Mouse (Mus musculus): Measurements from ENCODE around the gene Cyp24a1.
"Not testable (repeated sequence)": the region's sequence is repeated elsewhere in the genome, so short reads cannot be mapped to it uniquely, and the experiment has no call there.

Cyp24a1 gene

DNA sequence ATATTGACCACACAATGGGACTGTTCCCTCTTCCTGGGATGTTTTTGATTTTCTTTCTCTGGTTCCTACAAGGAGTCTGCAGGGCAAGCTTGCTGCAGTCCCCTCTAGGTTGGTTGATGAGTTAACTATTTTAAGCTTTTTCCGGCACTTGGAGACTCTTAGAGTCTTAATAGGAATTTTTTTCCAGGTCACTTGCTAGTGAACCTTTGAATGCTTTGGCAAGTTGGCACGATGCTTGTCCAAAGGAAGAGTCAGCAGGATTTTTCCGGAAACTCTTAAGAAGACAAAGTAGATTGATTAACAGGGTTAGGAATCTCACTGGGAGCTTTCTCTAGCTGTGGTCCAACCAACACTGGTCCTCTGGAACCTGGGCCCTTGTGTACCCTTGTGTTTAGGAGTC lies 21.8 kb downstream of the Cyp24a1 start:
- DNase-seq (ENCODE audit: low read depth, low spot score), result no peak
- H3K27me3 ChIP-seq (ENCODE audit: control insufficient read depth, insufficient read depth, low read length, poor library complexity, severe bottlenecking), result no peaks in the 10 kb centered on the region; the same call in 1 of the 2 replicates
- no peaks in the 10 kb centered on the region for H3K36me3 ChIP-seq (ENCODE audit: control insufficient read depth, insufficient read depth, low read length, poor library complexity, severe bottlenecking)

- Histone ChIP-seq H3K27me3 (ENCODE audit: control insufficient read depth, insufficient read depth, low read length, poor library complexity, severe bottlenecking) (no peaks in the 10 kb centered on the region; the same call in 1 of the 2 replicates), H3K36me3 (ENCODE audit: control insufficient read depth, insufficient read depth, low read length, poor library complexity, severe bottlenecking) (no peaks in the 10 kb centered on the region)
- DNase-seq (ENCODE audit: low read depth, low spot score), result no peak
Measured at GRCm38 (mm10) chr2:170474125-170474524, 22.8 kb downstream of the Cyp24a1 start.

DNA sequence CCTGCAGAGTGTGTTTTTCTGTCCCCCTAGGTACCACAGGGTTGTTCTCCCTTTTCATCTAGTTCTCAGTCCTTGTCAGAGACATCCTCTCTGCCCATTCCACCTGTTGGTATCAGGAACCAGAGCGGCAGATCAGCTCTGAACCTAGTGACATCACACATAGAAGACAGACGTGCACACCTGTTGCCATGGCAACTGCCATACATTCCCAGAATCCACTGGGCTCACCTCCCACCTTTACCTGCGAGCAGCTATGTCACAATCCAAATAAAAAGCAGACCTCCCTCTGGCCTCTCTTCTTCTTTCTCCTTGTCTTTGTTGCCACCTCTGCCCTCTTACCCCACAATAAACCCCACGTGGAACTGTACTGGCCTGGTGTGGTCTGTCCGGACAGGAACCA lies 26.4 kb downstream of the Cyp24a1 start:
- DNase-seq (ENCODE audit: low read depth, low spot score), result no peak
- no peaks in the 10 kb centered on the region; the same call in none of the 2 replicates for H3K27me3 ChIP-seq (ENCODE audit: control insufficient read depth, insufficient read depth, low read length, poor library complexity, severe bottlenecking)
- no peaks in the 10 kb centered on the region for H3K36me3 ChIP-seq (ENCODE audit: control insufficient read depth, insufficient read depth, low read length, poor library complexity, severe bottlenecking)

GRCm38 (mm10) chr2:170469616-170470308 lies 27.2 kb downstream of the Cyp24a1 start:
- no peaks in the 10 kb centered on the region for H3K36me3 ChIP-seq (ENCODE audit: control insufficient read depth, insufficient read depth, low read length, poor library complexity, severe bottlenecking)
- no peaks in the 10 kb centered on the region; the same call in none of the 2 replicates for H3K27me3 ChIP-seq (ENCODE audit: control insufficient read depth, insufficient read depth, low read length, poor library complexity, severe bottlenecking)
- DNase-seq (ENCODE audit: low read depth, low spot score), result no peak

GRCm38 (mm10) chr2:170468009-170468408 lies 28.9 kb downstream of the Cyp24a1 start:
- DNase-seq (ENCODE audit: low read depth, low spot score), result peak; percentile 19
- Histone ChIP-seq H3K27me3 (ENCODE audit: control insufficient read depth, insufficient read depth, low read length, poor library complexity, severe bottlenecking) (no peaks in the 10 kb centered on the region; the same call in 1 of the 2 replicates), H3K36me3 (ENCODE audit: control insufficient read depth, insufficient read depth, low read length, poor library complexity, severe bottlenecking) (no peaks in the 10 kb centered on the region)

DNA sequence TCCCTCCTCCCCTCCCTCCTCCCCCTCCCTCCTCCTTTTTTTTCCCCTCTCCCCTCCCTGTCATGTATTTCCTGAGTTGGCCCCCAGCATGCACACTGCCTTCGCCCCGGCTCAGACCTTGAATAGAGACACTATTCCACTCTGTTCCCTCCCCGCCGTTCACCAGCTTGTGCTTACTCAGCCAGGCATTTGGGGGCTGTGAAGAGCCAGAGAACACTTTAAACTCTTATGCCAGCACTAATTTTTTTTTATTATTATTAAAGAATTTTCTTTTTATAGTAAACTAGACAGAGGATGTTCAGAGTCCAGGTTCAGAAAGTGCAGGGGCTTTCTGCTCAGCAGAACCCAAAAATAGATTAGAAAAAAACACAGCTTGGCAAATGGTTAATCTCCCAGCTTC lies 32.1 kb downstream of the Cyp24a1 start:
- Histone ChIP-seq H3K36me3 (ENCODE audit: control insufficient read depth, insufficient read depth, low read length, poor library complexity, severe bottlenecking) (no peaks in the 10 kb centered on the region), H3K27me3 (ENCODE audit: control insufficient read depth, insufficient read depth, low read length, poor library complexity, severe bottlenecking) (no peaks in the 10 kb centered on the region; the same call in 1 of the 2 replicates)
- no peak for DNase-seq (ENCODE audit: low read depth, low spot score)

- Histone ChIP-seq H3K36me3 (ENCODE audit: control insufficient read depth, insufficient read depth, low read length, poor library complexity, severe bottlenecking) (no peaks in the 10 kb centered on the region), H3K27me3 (ENCODE audit: control insufficient read depth, insufficient read depth, low read length, poor library complexity, severe bottlenecking) (no peaks in the 10 kb centered on the region)
- DNase-seq (ENCODE audit: low read depth, low spot score), result no peak
Measured at GRCm38 (mm10) chr2:170461652-170462051, 35.3 kb downstream of the Cyp24a1 start.

DNA sequence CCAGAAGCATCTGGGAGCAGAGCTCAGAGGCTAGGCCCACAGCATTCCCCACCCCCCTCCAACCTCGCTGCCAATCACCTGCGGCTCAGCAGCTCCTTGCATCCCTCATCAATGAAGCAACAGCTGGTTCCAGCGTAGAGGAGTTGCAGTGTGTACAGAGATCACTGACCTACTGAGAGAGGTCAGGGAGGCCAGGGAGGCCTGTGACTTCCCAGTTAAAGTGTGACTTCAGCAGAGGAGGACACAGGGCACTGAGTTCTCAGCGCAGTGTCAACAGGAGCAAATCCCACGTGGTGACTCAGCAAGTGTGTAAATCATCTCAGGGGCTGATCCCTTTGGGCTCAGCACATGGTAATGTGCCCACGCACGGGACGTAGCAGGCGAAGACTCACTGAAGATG lies 37.1 kb downstream of the Cyp24a1 start:
- H3K27me3 ChIP-seq (ENCODE audit: control insufficient read depth, insufficient read depth, low read length, poor library complexity, severe bottlenecking), result no peaks in the 10 kb centered on the region
- no peak for DNase-seq (ENCODE audit: low read depth, low spot score)
- H3K36me3 ChIP-seq (ENCODE audit: control insufficient read depth, insufficient read depth, low read length, poor library complexity, severe bottlenecking), result no peaks in the 10 kb centered on the region

DNA sequence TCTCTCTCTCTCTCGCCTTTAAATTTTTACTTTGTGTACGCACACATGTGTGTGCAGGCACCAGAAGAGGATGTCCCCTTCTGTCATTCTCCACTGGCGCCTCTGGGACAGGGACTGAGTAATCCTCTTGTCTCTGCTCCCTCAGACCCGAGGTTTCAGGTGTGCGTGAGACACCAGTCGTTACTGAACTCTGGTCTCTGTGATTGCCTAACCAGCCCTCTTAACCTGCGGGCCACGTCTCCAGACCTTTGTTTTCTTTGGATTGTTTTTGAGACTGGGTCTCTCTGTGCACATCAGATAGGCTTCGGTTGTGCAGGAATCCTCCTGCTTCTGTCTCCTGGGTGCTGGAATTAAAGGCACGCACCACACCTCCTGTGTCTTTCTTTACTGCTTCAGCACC lies 37.8 kb downstream of the Cyp24a1 start:
- H3K36me3 ChIP-seq (ENCODE audit: control insufficient read depth, insufficient read depth, low read length, poor library complexity, severe bottlenecking), result no peaks in the 10 kb centered on the region
- H3K27me3 ChIP-seq (ENCODE audit: control insufficient read depth, insufficient read depth, low read length, poor library complexity, severe bottlenecking), result no peaks in the 10 kb centered on the region
- DNase-seq (ENCODE audit: low read depth, low spot score), result no peak

DNA sequence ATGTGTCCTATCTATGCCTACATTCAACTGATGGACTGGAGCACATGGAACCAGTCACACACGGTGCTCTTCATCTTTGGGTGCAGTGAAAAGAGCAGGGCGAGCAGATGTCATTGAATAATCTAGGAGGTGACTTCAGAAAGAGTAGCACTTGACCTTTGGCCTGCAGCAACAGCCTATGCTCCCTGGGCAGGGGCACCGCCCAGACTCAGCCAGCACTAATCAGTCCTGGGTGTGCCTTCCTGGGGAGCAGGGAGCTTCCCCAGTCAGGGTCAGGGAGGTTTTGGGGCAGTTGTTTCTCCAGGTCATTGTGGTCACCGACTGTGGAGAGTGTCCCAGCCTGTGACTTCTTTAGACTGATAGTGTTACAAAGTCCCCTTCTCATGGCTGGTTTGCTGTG lies 43.1 kb downstream of the Cyp24a1 start:
- not testable (repeated sequence) for DNase-seq (ENCODE audit: low read depth, low spot score); H3K36me3 ChIP-seq (ENCODE audit: control insufficient read depth, insufficient read depth, low read length, poor library complexity, severe bottlenecking); H3K27me3 ChIP-seq (ENCODE audit: control insufficient read depth, insufficient read depth, low read length, poor library complexity, severe bottlenecking)

DNA sequence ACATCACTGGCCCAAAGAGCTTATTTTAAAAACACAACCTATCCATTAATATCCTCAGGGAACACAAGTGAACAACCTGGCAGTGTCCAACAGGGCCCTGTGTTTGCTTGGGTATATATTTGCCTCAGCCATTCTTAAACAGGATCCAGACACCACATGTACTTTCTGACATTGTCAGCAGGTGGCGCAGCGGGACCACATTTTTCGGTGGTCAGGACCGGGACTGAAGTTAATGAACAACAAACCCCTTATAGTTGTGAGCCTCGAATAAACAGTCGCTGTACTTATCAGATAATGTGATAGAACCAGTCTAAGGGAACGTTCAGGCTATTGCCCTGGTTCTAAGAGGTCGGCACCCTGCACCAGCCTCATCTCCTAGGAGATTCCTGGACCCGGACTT lies 46.0 kb downstream of the Cyp24a1 start:
- Histone ChIP-seq H3K27me3 (ENCODE audit: control insufficient read depth, insufficient read depth, low read length, poor library complexity, severe bottlenecking) (no peaks in the 10 kb centered on the region; the same call in 1 of the 2 replicates), H3K36me3 (ENCODE audit: control insufficient read depth, insufficient read depth, low read length, poor library complexity, severe bottlenecking) (no peaks in the 10 kb centered on the region)
- DNase-seq (ENCODE audit: low read depth, low spot score), result peak; percentile 76

- DNase-seq (ENCODE audit: low read depth, low spot score), result no peak
- no peaks in the 10 kb centered on the region for H3K36me3 ChIP-seq (ENCODE audit: control insufficient read depth, insufficient read depth, low read length, poor library complexity, severe bottlenecking)
- H3K27me3 ChIP-seq (ENCODE audit: control insufficient read depth, insufficient read depth, low read length, poor library complexity, severe bottlenecking), result no peaks in the 10 kb centered on the region; the same call in 1 of the 2 replicates
Measured at GRCm38 (mm10) chr2:170447651-170448050, 49.3 kb downstream of the Cyp24a1 start.

DNA sequence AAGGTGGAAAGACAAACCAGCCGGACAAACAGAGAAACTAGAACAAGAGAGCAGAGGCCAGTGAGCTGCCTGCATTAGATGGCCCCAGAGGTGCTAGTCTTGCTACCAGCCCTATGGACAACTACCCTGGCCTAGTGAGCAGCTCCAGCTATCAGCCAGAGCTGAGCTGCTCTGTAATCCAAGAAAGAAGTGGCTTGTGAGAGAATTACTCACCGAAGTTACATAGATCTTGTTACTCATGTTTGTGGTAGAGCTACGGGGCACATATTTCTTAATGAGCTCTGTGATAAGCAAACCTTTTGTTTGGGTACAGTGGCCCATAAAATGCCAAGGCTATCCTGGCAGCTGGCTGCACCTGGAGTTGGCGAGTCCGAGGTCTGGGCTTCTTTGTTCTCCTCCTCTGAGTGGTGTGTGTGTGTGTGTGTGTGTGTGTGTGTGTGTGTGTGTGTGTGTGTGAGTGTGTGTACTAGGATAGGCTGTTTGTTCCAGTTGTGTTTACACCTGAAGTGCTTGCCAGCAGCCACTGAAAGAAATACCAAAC lies 50.0 kb downstream of the Cyp24a1 start:
- no peak for DNase-seq (ENCODE audit: low read depth, low spot score)
- Histone ChIP-seq H3K36me3 (ENCODE audit: control insufficient read depth, insufficient read depth, low read length, poor library complexity, severe bottlenecking) (no peaks in the 10 kb centered on the region), H3K27me3 (ENCODE audit: control insufficient read depth, insufficient read depth, low read length, poor library complexity, severe bottlenecking) (no peaks in the 10 kb centered on the region; the same call in 1 of the 2 replicates)

DNA sequence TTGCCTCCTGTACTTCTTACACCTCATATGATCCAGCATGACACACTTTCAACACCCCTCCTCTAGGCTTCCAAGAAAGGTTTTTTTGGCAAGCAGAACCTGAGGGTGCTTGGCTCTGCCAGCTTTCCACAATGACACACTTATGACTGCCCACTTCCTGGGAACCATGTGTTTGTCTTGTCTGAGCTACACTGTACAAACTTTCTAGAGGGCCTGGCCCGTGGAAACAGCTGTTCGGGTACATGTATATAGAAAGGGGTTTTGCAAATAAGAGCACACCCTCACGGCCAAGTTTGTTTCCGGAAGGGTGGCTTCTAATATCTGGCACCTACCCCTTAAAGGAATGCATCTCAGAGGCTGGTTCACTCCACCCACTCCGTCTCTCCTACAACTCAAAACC lies 51.1 kb downstream of the Cyp24a1 start:
- no peaks in the 10 kb centered on the region; the same call in 1 of the 2 replicates for H3K27me3 ChIP-seq (ENCODE audit: control insufficient read depth, insufficient read depth, low read length, poor library complexity, severe bottlenecking)
- no peaks in the 10 kb centered on the region for H3K36me3 ChIP-seq (ENCODE audit: control insufficient read depth, insufficient read depth, low read length, poor library complexity, severe bottlenecking)
- no peak for DNase-seq (ENCODE audit: low read depth, low spot score)

DNA sequence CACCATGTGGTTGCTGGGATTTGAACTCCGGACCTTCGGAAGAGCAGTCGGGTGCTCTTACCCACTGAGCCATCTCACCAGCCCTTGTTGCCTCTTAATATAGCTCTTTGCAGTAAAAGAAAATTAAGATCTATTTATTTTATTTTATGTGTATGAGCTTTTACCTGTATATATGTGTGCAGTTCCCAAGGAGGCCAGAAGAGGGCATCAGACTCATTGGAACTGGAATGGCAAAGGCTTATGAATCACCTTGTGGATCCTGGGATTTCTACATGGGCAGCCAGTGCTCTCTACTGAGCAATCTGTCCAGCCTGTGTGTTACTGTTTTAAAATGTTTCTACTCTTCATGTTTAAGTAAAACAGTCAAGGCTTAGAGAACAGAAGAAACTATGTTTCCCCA lies 54.4 kb downstream of the Cyp24a1 start:
- Histone ChIP-seq H3K27me3 (ENCODE audit: control insufficient read depth, insufficient read depth, low read length, poor library complexity, severe bottlenecking) (no peaks in the 10 kb centered on the region; the same call in 1 of the 2 replicates), H3K36me3 (ENCODE audit: control insufficient read depth, insufficient read depth, low read length, poor library complexity, severe bottlenecking) (no peaks in the 10 kb centered on the region)
- peak; percentile 19 for DNase-seq (ENCODE audit: low read depth, low spot score)
